Mouse (Mus musculus) limb, embryonic 10.5 days (tissue): ENCODE measurements around the gene Cntfr. TPM values are rescaled to one million over a fixed set of nuclear protein-coding genes. Genes with fewer than 3 reads are reported as not detected.

Experiments
- DNase-seq: peaks from one replicate; pipeline ENCODE4 v3.0.0-alpha.2; 2017; ENCODE audit warnings: low spot score
- H3K27ac ChIP-seq: fragments of 300-500 bp; sonication (generic); 2 replicates; pipeline ENCODE4 v1.5.1; 2016; ENCODE audit warnings: mild to moderate bottlenecking
- H3K27me3 ChIP-seq: fragments of 300-500 bp; sonication (generic); 2 replicates; pipeline ENCODE4 v1.6.1; 2016; ENCODE audit warnings: low read depth, mild to moderate bottlenecking; ENCODE audit not compliant: poor library complexity, severe bottlenecking
- H3K36me3 ChIP-seq: fragments of 300-500 bp; sonication (generic); 2 replicates; pipeline ENCODE4 v1.6.1; 2016; ENCODE audit warnings: mild to moderate bottlenecking, moderate library complexity
- H3K4me1 ChIP-seq: fragments of 300-500 bp; sonication (generic); 2 replicates; pipeline ENCODE4 v1.6.1; 2016
- H3K4me3 ChIP-seq: fragments of 300-500 bp; sonication (generic); 2 replicates; pipeline ENCODE4 v1.5.1; 2016; ENCODE audit warnings: mild to moderate bottlenecking, moderate library complexity
- H3K9me3 ChIP-seq: fragments of 300-500 bp; sonication (generic); replicated peaks from 2 replicates; pipeline ENCODE4 v1.6.1; 2016; ENCODE audit warnings: mild to moderate bottlenecking
- WGBS: fragments of 180-500 bp; shearing (Covaris S2); methylation state at CpG from one replicate; pipeline ENCODE4 v1.1.7; 2016; 5-methylcytosine and 5-hydroxymethylcytosine counted together
- polyA plus RNA-seq: library from polyadenylated mRNA; unstranded; fragments of >200 nt; fragmentation: Nextera tagmentation; extraction: Ambion mirVana; gene quantifications from 2 replicates; pipeline ENCODE4 v1.2.1, GENCODE M21; 2016

Cntfr gene
- polyA plus RNA-seq, 1 experiment from 2014 or later = 6.1 TPM

- H3K27me3 ChIP-seq = peaks cover 22% of the 10 kb centered on the region
- peaks cover 7% of the 10 kb centered on the region; the same call in 1 of the 2 replicates for H3K4me1 ChIP-seq
- no peak overlapping the region for H3K27ac ChIP-seq
Observed at GRCm38 (mm10) chr4:41609681-41610593, 87.0 kb downstream of the Cntfr start.

More at GRCm38 (mm10) chr4:41609681-41610593, 87.0 kb downstream of the Cntfr start:
- no peaks in the 10 kb centered on the region for H3K36me3 ChIP-seq
- H3K4me3 ChIP-seq = no peak overlapping the region
- DNase-seq = no peak
- H3K9me3 ChIP-seq = no peaks in the 10 kb centered on the region
- 87% methylated on average over 10 of the region's 10 CpGs for WGBS

Other genes with a start within 250 kb of the Cntfr start
- gene Kif24, start 232.2 kb downstream of the Cntfr start, polyA plus RNA-seq = 14.1 and 14.5 TPM in 2 replicates
- gene Nudt2, start 231.9 kb downstream of the Cntfr start, polyA plus RNA-seq = 54.3 and 56.9 TPM in 2 replicates
- 3.4 and 5.2 TPM in 2 replicates for gene AI464131, start 194.0 kb downstream of the Cntfr start, polyA plus RNA-seq
- gene 1110017D15Rik, start 179.8 kb downstream of the Cntfr start, polyA plus RNA-seq = 4.3 and 7.3 TPM in 2 replicates
- 1.1 and 1.9 TPM in 2 replicates for gene Fam219a, start 127.6 kb downstream of the Cntfr start, polyA plus RNA-seq
- 0.93 and 1.7 TPM in 2 replicates for gene Dnaic1, start 127.3 kb downstream of the Cntfr start, polyA plus RNA-seq
- gene Enho, start 56.8 kb downstream of the Cntfr start, polyA plus RNA-seq = 21.0 and 24.2 TPM in 2 replicates
- 202 and 253 TPM in 2 replicates for gene Il11ra1, start 2.9 kb upstream of the Cntfr start, polyA plus RNA-seq
- 93.6 and 101 TPM in 2 replicates for gene Rpp25l, start 16.4 kb upstream of the Cntfr start, polyA plus RNA-seq
- 118 and 123 TPM in 2 replicates for gene Dctn3, start 26.1 kb upstream of the Cntfr start, polyA plus RNA-seq
- gene Arid3c, start 34.1 kb upstream of the Cntfr start, polyA plus RNA-seq = not detected in 2 replicates
- gene Galt, start 58.1 kb upstream of the Cntfr start, polyA plus RNA-seq = 33.7 and 37.6 TPM in 2 replicates
- gene Sigmar1, start 59.1 kb upstream of the Cntfr start, polyA plus RNA-seq = 83.7 and 91.1 TPM in 2 replicates
- gene Ccl27a, start 77.2 kb upstream of the Cntfr start, polyA plus RNA-seq = 26.7 and 35.6 TPM in 2 replicates
- not detected in 2 replicates for gene Gm21541, start 206.5 kb upstream of the Cntfr start, polyA plus RNA-seq
- gene Gm20878, start 244.5 kb upstream of the Cntfr start, polyA plus RNA-seq = 1.0 and 1.1 TPM in 2 replicates